In the genomic region with DNA sequence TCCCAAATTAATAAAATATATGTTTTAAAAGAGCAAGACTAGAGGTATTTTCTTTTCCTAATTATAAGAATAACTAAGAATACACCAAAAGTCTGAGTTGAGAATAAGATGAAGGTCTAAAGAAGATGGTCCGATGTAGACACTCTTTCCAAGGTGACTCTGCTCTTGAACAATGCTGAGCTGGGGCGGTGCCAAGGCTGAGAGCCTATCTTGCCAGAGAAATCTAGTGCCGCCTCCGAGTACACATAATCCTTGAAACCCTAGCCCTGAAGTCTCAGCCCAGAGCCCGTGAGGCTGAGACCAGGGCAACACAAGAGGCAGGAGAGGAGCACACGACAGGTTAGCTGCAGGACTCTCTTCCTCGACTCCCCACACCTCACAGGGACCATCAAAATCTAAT, we compare ENCODE assay signal across 15 mouse cellular contexts.
A peak's percentile ranks its signal among the peaks of the same experiment; 100 is the strongest.
DNase-seq lines count a peak whose midpoint lies in the region; ATAC-seq and TF ChIP-seq lines count a peak whose summit lies in the region.
"Had no signal": no experiment of that assay in that cellular context is flagged by ENCODE, and none has a peak within 500 bp of the region (broad histone marks: within the 10 kb centered on the region; RNA-seq: fewer than 3 reads in every experiment).

No protein-coding gene starts in this region.

- WGBS in kidney, adult 2 months = 57% methylated on average over 7 of the region's 7 CpGs
- WGBS in kidney, embryonic 16.5 days = 77% methylated on average over 7 of the region's 7 CpGs

- H3K27me3 ChIP-seq in kidney, adult 2 months (replicated peaks; ENCODE audit: control insufficient read depth, insufficient read depth, low read length) = no peaks in the 10 kb centered on the region
- no peaks in the 10 kb centered on the region for H3K27me3 ChIP-seq in kidney, embryonic 16.5 days (ENCODE audit: insufficient read depth, low read length)
- H3K27me3 ChIP-seq: forebrain, embryonic 12.5 days; hindbrain, embryonic 13.5 days had no signal

- H3K4me3 ChIP-seq in kidney, adult 2 months (ENCODE audit: insufficient read depth, low read depth, low read length) = no peak overlapping the region
- H3K4me3 ChIP-seq in kidney, embryonic 16.5 days (ENCODE audit: low read length) = no peak overlapping the region
- H3K4me3 ChIP-seq: forebrain, embryonic 12.5 days; hindbrain, embryonic 13.5 days had no signal

- H3K4me1 ChIP-seq in kidney, adult 2 months (ENCODE audit: control insufficient read depth, insufficient read depth, low read length) = peaks cover 10% of the 10 kb centered on the region; the same call in 1 of the 2 replicates
- H3K4me1 ChIP-seq in kidney, embryonic 16.5 days (ENCODE audit: insufficient read depth, low read length) = 0 out of 2 replicates have a peak, but pooled peaks cover 3% of the 10 kb centered on the region
- H3K4me1 ChIP-seq: forebrain, embryonic 12.5 days; hindbrain, embryonic 13.5 days had no signal

- H3K9me3 ChIP-seq in kidney, embryonic 16.5 days (ENCODE audit: low read length) = peaks cover 3% of the 10 kb centered on the region; the same call in 1 of the 2 replicates
- H3K9me3 ChIP-seq: forebrain, embryonic 12.5 days; hindbrain, embryonic 13.5 days had no signal

- no peak for TF ChIP-seq POLR2A in kidney, adult 2 months (IDR thresholded peaks at IDR 0.05; ENCODE audit: low read depth, low read length)

- peak; percentile 58 to 66 for DNase-seq in cerebellum, postnatal 10 days
- no peak for DNase-seq in cerebellum, postnatal 4 days (ENCODE audit: low spot score in 2 of 2)
- peak; percentile 56 for DNase-seq in kidney, adult 2 months
- peak; percentile 57 for DNase-seq in adrenal gland, postnatal 14 days
- peak; percentile 39 for DNase-seq in kidney, postnatal 14 days
- no peak for DNase-seq in layer of hippocampus, postnatal 10 days (ENCODE audit: low spot score in 2 of 2)
- DNase-seq: embryo, embryonic 11 days; liver; lung, embryonic 14.5 days; midbrain, embryonic 14.5 days had no signal

- no peak overlapping the region for H3K27ac ChIP-seq in kidney, adult 2 months (ENCODE audit: insufficient read depth, low read depth, low read length)
- no peak overlapping the region for H3K27ac ChIP-seq in kidney, embryonic 16.5 days (ENCODE audit: low read length)
- H3K27ac ChIP-seq: forebrain, embryonic 12.5 days; hindbrain, embryonic 13.5 days had no signal

- no peak for ATAC-seq in kidney, embryonic 16.5 days (ENCODE audit: low FRiP score, low TSS enrichment)
- ATAC-seq: activated CD4-positive, CD25-positive, alpha-beta regulatory T cell, adult 4 months; intestine, embryonic 16.5 days had no signal

- TF ChIP-seq CTCF in kidney, adult 2 months (conservative IDR thresholded peaks at IDR 0.05; ENCODE audit: insufficient read depth, insufficient read length, low read depth, low read length) = no peak

- no peaks in the 10 kb centered on the region for H3K36me3 ChIP-seq in kidney, adult 2 months (ENCODE audit: control insufficient read depth, insufficient read depth, low read length)
- H3K36me3 ChIP-seq in kidney, embryonic 16.5 days (ENCODE audit: insufficient read depth, low read length) = no peaks in the 10 kb centered on the region
- H3K36me3 ChIP-seq: forebrain, embryonic 12.5 days; hindbrain, embryonic 13.5 days had no signal

- H3K9ac ChIP-seq in kidney, embryonic 16.5 days (replicated peaks; ENCODE audit: low read length) = no peak overlapping the region
- H3K9ac ChIP-seq: forebrain, embryonic 12.5 days; hindbrain, embryonic 13.5 days; lung, embryonic 14.5 days had no signal

- H3K4me2 ChIP-seq in kidney, embryonic 16.5 days (replicated peaks; ENCODE audit: low read depth, low read length) = no peak overlapping the region
- H3K4me2 ChIP-seq: forebrain, embryonic 12.5 days; hindbrain, embryonic 13.5 days; lung, embryonic 14.5 days had no signal

Comparison
In these comparisons a context has a peak if more than half of its experiments do, and no peak if none do; other contexts are left out.
1. DNase-seq: peak in cerebellum, postnatal 10 days (2 of 2), kidney, adult 2 months (single experiment), adrenal gland, postnatal 14 days (single experiment) and kidney, postnatal 14 days (single experiment); none in cerebellum, postnatal 4 days (0 of 2) and layer of hippocampus, postnatal 10 days (0 of 2).